9 mouse cellular contexts compared by ENCODE assay signal in genomic region chr4:127549581-127549980, GRCm38 (mm10).
A peak's percentile ranks its signal among the peaks of the same experiment; 100 is the strongest.
DNase-seq lines count a peak whose midpoint lies in the region; ATAC-seq lines count a peak whose summit lies in the region.
"Had no signal": no experiment of that assay in that cellular context is flagged by ENCODE, and none has a peak within 500 bp of the region (broad histone marks: within the 10 kb centered on the region; RNA-seq: fewer than 3 reads in every experiment).

No protein-coding gene starts in this region.

- H3K4me3 ChIP-seq in heart, embryonic 12.5 days, result no peak overlapping the region
- no peak overlapping the region for H3K4me3 ChIP-seq in heart, embryonic 10.5 days
- H3K4me3 ChIP-seq in embryonic facial prominence, embryonic 13.5 days, result peak overlapping the region; percentile 6; the same call in 1 of the 2 replicates
- 0 out of 2 replicates have a peak overlapping the region, but pooled peaks have one; percentile 8 for H3K4me3 ChIP-seq in hindbrain, embryonic 12.5 days
- no peak overlapping the region for H3K4me3 ChIP-seq in liver, embryonic 11.5 days (ENCODE audit: low read depth, low read length)
- H3K4me3 ChIP-seq: kidney, embryonic 15.5 days had no signal

- H3K4me2 ChIP-seq in heart, embryonic 12.5 days, result peak overlapping the region; percentile 47
- H3K4me2 ChIP-seq in embryonic facial prominence, embryonic 13.5 days, result peak overlapping the region; percentile 49
- H3K4me2 ChIP-seq in hindbrain, embryonic 12.5 days (replicated peaks), result peak overlapping the region; percentile 37
- no peak overlapping the region for H3K4me2 ChIP-seq in liver, embryonic 11.5 days
- H3K4me2 ChIP-seq: kidney, embryonic 15.5 days had no signal

- no peak overlapping the region for H3K27ac ChIP-seq in heart, embryonic 12.5 days (ENCODE audit: poor library complexity, severe bottlenecking)
- H3K27ac ChIP-seq in heart, embryonic 10.5 days, result no peak overlapping the region
- no peak overlapping the region for H3K27ac ChIP-seq in embryonic facial prominence, embryonic 13.5 days
- H3K27ac ChIP-seq in hindbrain, embryonic 12.5 days, result peak overlapping the region; percentile 49; the same call in 1 of the 2 replicates
- H3K27ac ChIP-seq in liver, embryonic 11.5 days (ENCODE audit: low read depth, low read length), result no peak overlapping the region
- H3K27ac ChIP-seq: kidney, embryonic 15.5 days had no signal

- no peaks in the 10 kb centered on the region for H3K4me1 ChIP-seq in heart, embryonic 12.5 days (replicated peaks)
- no peaks in the 10 kb centered on the region for H3K4me1 ChIP-seq in heart, embryonic 10.5 days
- H3K4me1 ChIP-seq in embryonic facial prominence, embryonic 13.5 days, result peaks cover 8% of the 10 kb centered on the region
- peaks cover 10% of the 10 kb centered on the region for H3K4me1 ChIP-seq in hindbrain, embryonic 12.5 days
- no peaks in the 10 kb centered on the region for H3K4me1 ChIP-seq in liver, embryonic 11.5 days (replicated peaks; ENCODE audit: control insufficient read depth, insufficient read depth, low read length)
- H3K4me1 ChIP-seq: kidney, embryonic 15.5 days had no signal

- H3K27me3 ChIP-seq in heart, embryonic 12.5 days (replicated peaks), result no peaks in the 10 kb centered on the region
- no peaks in the 10 kb centered on the region for H3K27me3 ChIP-seq in heart, embryonic 10.5 days (ENCODE audit: insufficient read depth, poor library complexity, severe bottlenecking)
- no peaks in the 10 kb centered on the region; the same call in 1 of the 2 replicates for H3K27me3 ChIP-seq in embryonic facial prominence, embryonic 13.5 days
- H3K27me3 ChIP-seq in hindbrain, embryonic 12.5 days, result no peaks in the 10 kb centered on the region
- no peaks in the 10 kb centered on the region for H3K27me3 ChIP-seq in liver, embryonic 11.5 days (replicated peaks; ENCODE audit: control insufficient read depth, insufficient read depth, low read length)
- H3K27me3 ChIP-seq: kidney, embryonic 15.5 days had no signal

- H3K36me3 ChIP-seq in heart, embryonic 12.5 days, result no peaks in the 10 kb centered on the region
- H3K36me3 ChIP-seq in heart, embryonic 10.5 days, result no peaks in the 10 kb centered on the region
- no peaks in the 10 kb centered on the region for H3K36me3 ChIP-seq in embryonic facial prominence, embryonic 13.5 days
- H3K36me3 ChIP-seq in hindbrain, embryonic 12.5 days, result no peaks in the 10 kb centered on the region
- H3K36me3 ChIP-seq in liver, embryonic 11.5 days (ENCODE audit: control insufficient read depth, insufficient read depth, low read length), result no peaks in the 10 kb centered on the region
- H3K36me3 ChIP-seq: kidney, embryonic 15.5 days had no signal

- DNase-seq in heart, embryonic 10.5 days (ENCODE audit: low spot score), result no peak
- DNase-seq in neural tube, embryonic 10.5 days (ENCODE audit: extremely low spot score, low spot score), result peak; percentile 21
- no peak for DNase-seq in layer of hippocampus, postnatal 36 days
- DNase-seq in urinary bladder, postnatal 10 days (ENCODE audit: low spot score), result no peak
- no peak for DNase-seq in liver, embryonic 11.5 days (ENCODE audit: low spot score)

- WGBS in heart, embryonic 12.5 days, result 33% methylated on average over 12 of the region's 12 CpGs
- 42% methylated on average over 12 of the region's 12 CpGs for WGBS in heart, embryonic 10.5 days
- WGBS in embryonic facial prominence, embryonic 13.5 days, result 29% methylated on average over 12 of the region's 12 CpGs
- WGBS in hindbrain, embryonic 12.5 days, result 46% methylated on average over 12 of the region's 12 CpGs
- 39% methylated on average over 12 of the region's 12 CpGs for WGBS in liver, embryonic 11.5 days

- H3K9ac ChIP-seq in heart, embryonic 12.5 days, result no peak overlapping the region
- 0 out of 2 replicates have a peak overlapping the region, but pooled peaks have one; percentile 32 for H3K9ac ChIP-seq in embryonic facial prominence, embryonic 13.5 days
- no peak overlapping the region for H3K9ac ChIP-seq in hindbrain, embryonic 12.5 days
- H3K9ac ChIP-seq in liver, embryonic 11.5 days (ENCODE audit: low read depth, low read length), result no peak overlapping the region
- H3K9ac ChIP-seq: kidney, embryonic 15.5 days had no signal

- H3K9me3 ChIP-seq in heart, embryonic 12.5 days (replicated peaks), result no peaks in the 10 kb centered on the region
- no peaks in the 10 kb centered on the region for H3K9me3 ChIP-seq in heart, embryonic 10.5 days
- no peaks in the 10 kb centered on the region for H3K9me3 ChIP-seq in embryonic facial prominence, embryonic 13.5 days
- H3K9me3 ChIP-seq in hindbrain, embryonic 12.5 days (replicated peaks), result no peaks in the 10 kb centered on the region
- H3K9me3 ChIP-seq in liver, embryonic 11.5 days (ENCODE audit: control insufficient read depth, low read length), result no peaks in the 10 kb centered on the region
- H3K9me3 ChIP-seq: kidney, embryonic 15.5 days had no signal

- no peak for ATAC-seq in heart, embryonic 12.5 days (ENCODE audit: insufficient number of reproducible peaks, low FRiP score)
- no peak for ATAC-seq in embryonic facial prominence, embryonic 13.5 days (ENCODE audit: insufficient number of reproducible peaks, insufficient read depth, low FRiP score, low TSS enrichment, low read depth)
- ATAC-seq in hindbrain, embryonic 12.5 days (ENCODE audit: low FRiP score), result 0 out of 2 replicates have a peak, but pooled peaks have one; percentile 32
- ATAC-seq in liver, embryonic 11.5 days (replicated peaks; ENCODE audit: low FRiP score), result no peak

Comparison
In these comparisons a context has a peak if more than half of its experiments do, and no peak if none do; other contexts are left out.
1. H3K4me3 ChIP-seq: peak in embryonic facial prominence, embryonic 13.5 days (single experiment) and hindbrain, embryonic 12.5 days (single experiment); none in heart, embryonic 12.5 days (single experiment), heart, embryonic 10.5 days (single experiment) and liver, embryonic 11.5 days (single experiment).